Comparison of ENCODE assay signal across 22 mouse cellular contexts in genomic region chr13:80273976-80274375, GRCm38 (mm10).
"Had no signal": no experiment of that assay in that cellular context is flagged by ENCODE, and none has a peak within 500 bp of the region (broad histone marks: within the 10 kb centered on the region; RNA-seq: fewer than 3 reads in every experiment).

No protein-coding gene starts in this region.

- H3K4me1 ChIP-seq: limb, embryonic 12.5 days; limb, embryonic 15.5 days; lung, embryonic 15.5 days; midbrain, embryonic 15.5 days had no signal

- DNase-seq: kidney, adult 2 months; kidney, postnatal 25 days; layer of hippocampus, adult 9-11 months; liver, postnatal 0 days; lung, postnatal 14 days; lung, postnatal 4 days; right cerebral cortex, postnatal 14 days; right cerebral cortex, postnatal 4 days; thymus, adult 2 months; thymus, postnatal 14 days; thymus, postnatal 4 days had no signal

- H3K27ac ChIP-seq: kidney, postnatal 0 days; layer of hippocampus, adult 2 months; limb, embryonic 12.5 days; limb, embryonic 15.5 days; liver, embryonic 14.5 days; lung, embryonic 15.5 days; midbrain, embryonic 15.5 days; stomach, postnatal 0 days had no signal

- H3K9me3 ChIP-seq: limb, embryonic 12.5 days; limb, embryonic 15.5 days; lung, embryonic 15.5 days; midbrain, embryonic 15.5 days had no signal

- H3K36me3 ChIP-seq: limb, embryonic 12.5 days; limb, embryonic 15.5 days; lung, embryonic 15.5 days; midbrain, embryonic 15.5 days had no signal

- H3K27me3 ChIP-seq: limb, embryonic 12.5 days; limb, embryonic 15.5 days; lung, embryonic 15.5 days; midbrain, embryonic 15.5 days had no signal

- ATAC-seq: liver, postnatal 0 days; midbrain, embryonic 15.5 days had no signal

- H3K9ac ChIP-seq: limb, embryonic 12.5 days; limb, embryonic 15.5 days; liver, embryonic 14.5 days; liver, postnatal 0 days; lung, embryonic 15.5 days; midbrain, embryonic 15.5 days had no signal

- H3K4me2 ChIP-seq: limb, embryonic 12.5 days; limb, embryonic 15.5 days; liver, embryonic 11.5 days; lung, embryonic 15.5 days; midbrain, embryonic 11.5 days; midbrain, embryonic 15.5 days had no signal

- H3K4me3 ChIP-seq: layer of hippocampus, adult 2 months; limb, embryonic 12.5 days; limb, embryonic 15.5 days; lung, embryonic 15.5 days; midbrain, embryonic 15.5 days; myocyte had no signal
